Mouse (Mus musculus) intestine, embryonic 16.5 days (tissue): ENCODE results near the gene Itpr1. TPM values are rescaled to one million over a fixed set of nuclear protein-coding genes. Genes with fewer than 3 reads are reported as not detected.

Experiments used
- ATAC-seq: fragments of 200-750 bp; cut with Nextera tagmentation; 2 replicates; pipeline ENCODE4 v1.8.0; 2017; ENCODE audit warnings: moderate TSS enrichment, moderate library complexity
- H3K27ac ChIP-seq: fragments of 300-500 bp; sonication (generic); 2 replicates; pipeline ENCODE4 v1.5.1; 2014; ENCODE audit warnings: mild to moderate bottlenecking, low read length
- H3K27me3 ChIP-seq: fragments of 300-500 bp; sonication (generic); replicated peaks from 2 replicates; pipeline ENCODE4 v1.6.1; 2014; ENCODE audit warnings: low read length, control low read depth, mixed read lengths; ENCODE audit not compliant: control insufficient read depth, insufficient read depth
- H3K36me3 ChIP-seq: fragments of 300-500 bp; sonication (generic); 2 replicates; pipeline ENCODE4 v1.6.1; 2014; ENCODE audit warnings: low read length, control low read depth; ENCODE audit not compliant: control insufficient read depth, insufficient read depth
- H3K4me1 ChIP-seq: fragments of 300-500 bp; sonication (generic); 2 replicates; pipeline ENCODE4 v1.6.1; 2014; ENCODE audit warnings: low read length, control low read depth, mixed read lengths; ENCODE audit not compliant: control insufficient read depth, insufficient read depth
- H3K4me2 ChIP-seq: fragments of 300-500 bp; sonication (generic); 2 replicates; pipeline ENCODE4 v1.6.1; 2014; ENCODE audit warnings: low read depth, low read length, control low read depth
- H3K4me3 ChIP-seq: fragments of 300-500 bp; sonication (generic); 2 replicates; pipeline ENCODE4 v1.5.1; 2014; ENCODE audit warnings: mild to moderate bottlenecking, low read length
- H3K9ac ChIP-seq: fragments of 300-500 bp; sonication (generic); 2 replicates; pipeline ENCODE4 v1.6.1; 2014; ENCODE audit warnings: low read depth, low read length
- H3K9me3 ChIP-seq: fragments of 300-500 bp; sonication (generic); 2 replicates; pipeline ENCODE4 v1.6.1; 2016; ENCODE audit warnings: low read length, control low read depth; ENCODE audit not compliant: control insufficient read depth
- WGBS: fragments of 180-500 bp; shearing (Covaris S2); extraction: QIAGEN DNeasy Blood & Tissue Kit; methylation state at CpG from one replicate; pipeline ENCODE4 v1.1.7; 2014; 5-methylcytosine and 5-hydroxymethylcytosine counted together
- polyA plus RNA-seq: library from polyadenylated mRNA; unstranded; fragments of >200 nt; fragmentation: Nextera tagmentation; extraction: Ambion mirVana; gene quantifications from 2 replicates; pipeline ENCODE4 v1.2.1, GENCODE M21; 2015

Gene Itpr1
- polyA plus RNA-seq, 1 experiment from 2014 or later: 5.9 TPM

GRCm38 (mm10) chr6:108401412-108401955 lies 188.6 kb downstream of the Itpr1 start:
- H3K4me1 ChIP-seq: no peaks in the 10 kb centered on the region
- no peak overlapping the region for H3K4me3 ChIP-seq
- H3K27me3 ChIP-seq: no peaks in the 10 kb centered on the region
- WGBS: 90% methylated on average over 10 of the region's 10 CpGs
- H3K36me3 ChIP-seq: peaks cover 5% of the 10 kb centered on the region
- H3K9me3 ChIP-seq: no peaks in the 10 kb centered on the region
- H3K9ac ChIP-seq: no peak overlapping the region
- no peak overlapping the region for H3K27ac ChIP-seq
- H3K4me2 ChIP-seq: no peak overlapping the region
- ATAC-seq: no peak

- no peak overlapping the region for H3K4me2 ChIP-seq
- H3K27me3 ChIP-seq: no peaks in the 10 kb centered on the region
- no peaks in the 10 kb centered on the region for H3K4me1 ChIP-seq
- H3K9me3 ChIP-seq: no peaks in the 10 kb centered on the region
- no peak for ATAC-seq
- H3K4me3 ChIP-seq: no peak overlapping the region
- H3K27ac ChIP-seq: no peak overlapping the region
- H3K9ac ChIP-seq: no peak overlapping the region
- WGBS: 89% methylated on average over 8 of the region's 8 CpGs
- H3K36me3 ChIP-seq: peaks cover 5% of the 10 kb centered on the region; the same call in 1 of the 2 replicates
These were observed 191.8 kb downstream of the Itpr1 start for GRCm38 (mm10) chr6:108404736-108405135.

- H3K27ac ChIP-seq: no peak overlapping the region
- H3K9me3 ChIP-seq: no peaks in the 10 kb centered on the region
- no peak overlapping the region for H3K9ac ChIP-seq
- H3K4me3 ChIP-seq: no peak overlapping the region
- no peaks in the 10 kb centered on the region for H3K27me3 ChIP-seq
- no peaks in the 10 kb centered on the region for H3K36me3 ChIP-seq
- ATAC-seq: peak; percentile 66
- 97% methylated on average over 3 of the region's 3 CpGs for WGBS
- H3K4me2 ChIP-seq: no peak overlapping the region
- no peaks in the 10 kb centered on the region for H3K4me1 ChIP-seq
These were observed 195.2 kb downstream of the Itpr1 start for GRCm38 (mm10) chr6:108408053-108408452.

GRCm38 (mm10) chr6:108408726-108409125 lies 195.8 kb downstream of the Itpr1 start:
- H3K36me3 ChIP-seq: no peaks in the 10 kb centered on the region
- H3K27ac ChIP-seq: no peak overlapping the region
- H3K4me3 ChIP-seq: no peak overlapping the region
- ATAC-seq: no peak
- no peaks in the 10 kb centered on the region for H3K27me3 ChIP-seq
- no peak overlapping the region for H3K9ac ChIP-seq
- H3K9me3 ChIP-seq: no peaks in the 10 kb centered on the region
- H3K4me2 ChIP-seq: no peak overlapping the region
- 94% methylated on average over 5 of the region's 5 CpGs for WGBS
- H3K4me1 ChIP-seq: no peaks in the 10 kb centered on the region

GRCm38 (mm10) chr6:108410771-108411170 lies 197.9 kb downstream of the Itpr1 start:
- peak; percentile 63 for ATAC-seq
- WGBS: 55% methylated on average over 16 of the region's 16 CpGs

GRCm38 (mm10) chr6:108411201-108411600 lies 198.3 kb downstream of the Itpr1 start:
- Histone ChIP-seq H3K4me2 (no peak overlapping the region), H3K9me3 (no peaks in the 10 kb centered on the region), H3K27ac (no peak overlapping the region), H3K36me3 (no peaks in the 10 kb centered on the region), H3K4me3 (no peak overlapping the region), H3K4me1 (no peaks in the 10 kb centered on the region), H3K27me3 (no peaks in the 10 kb centered on the region), H3K9ac (no peak overlapping the region)
- no peak; the same call in 1 of the 2 replicates for ATAC-seq
- 49% methylated on average over 4 of the region's 4 CpGs for WGBS

More at GRCm38 (mm10) chr6:108410771-108411170, 197.9 kb downstream of the Itpr1 start:
- Histone ChIP-seq H3K4me2 (no peak overlapping the region), H3K27me3 (no peaks in the 10 kb centered on the region), H3K27ac (no peak overlapping the region), H3K9me3 (no peaks in the 10 kb centered on the region), H3K36me3 (no peaks in the 10 kb centered on the region), H3K9ac (no peak overlapping the region), H3K4me1 (no peaks in the 10 kb centered on the region), H3K4me3 (no peak overlapping the region)

- 85% methylated on average over 8 of the region's 8 CpGs for WGBS
- Histone ChIP-seq H3K9me3 (no peaks in the 10 kb centered on the region), H3K4me1 (no peaks in the 10 kb centered on the region), H3K9ac (no peak overlapping the region), H3K4me2 (no peak overlapping the region), H3K27ac (no peak overlapping the region), H3K4me3 (no peak overlapping the region), H3K27me3 (no peaks in the 10 kb centered on the region), H3K36me3 (no peaks in the 10 kb centered on the region)
- ATAC-seq: no peak
These were observed 200.1 kb downstream of the Itpr1 start for GRCm38 (mm10) chr6:108413006-108413405.

- ATAC-seq: no peak
- WGBS: 93% methylated on average over 9 of the region's 9 CpGs
These were observed 200.7 kb downstream of the Itpr1 start for GRCm38 (mm10) chr6:108413593-108413992.

GRCm38 (mm10) chr6:108415847-108416246 lies 203.0 kb downstream of the Itpr1 start:
- no peak for ATAC-seq
- no peak overlapping the region for H3K4me3 ChIP-seq
- no peak overlapping the region for H3K27ac ChIP-seq
- H3K4me1 ChIP-seq: no peaks in the 10 kb centered on the region
- WGBS: 82% methylated on average over 4 of the region's 4 CpGs
- H3K27me3 ChIP-seq: no peaks in the 10 kb centered on the region
- H3K4me2 ChIP-seq: no peak overlapping the region
- H3K36me3 ChIP-seq: no peaks in the 10 kb centered on the region
- no peaks in the 10 kb centered on the region for H3K9me3 ChIP-seq
- H3K9ac ChIP-seq: no peak overlapping the region

More at GRCm38 (mm10) chr6:108413593-108413992, 200.7 kb downstream of the Itpr1 start:
- H3K27ac ChIP-seq: no peak overlapping the region
- no peaks in the 10 kb centered on the region for H3K4me1 ChIP-seq
- H3K27me3 ChIP-seq: no peaks in the 10 kb centered on the region
- no peak overlapping the region for H3K9ac ChIP-seq
- H3K4me3 ChIP-seq: no peak overlapping the region
- H3K4me2 ChIP-seq: no peak overlapping the region
- H3K36me3 ChIP-seq: no peaks in the 10 kb centered on the region
- no peaks in the 10 kb centered on the region for H3K9me3 ChIP-seq

- peak; percentile 85 for ATAC-seq
- Histone ChIP-seq H3K36me3 (no peaks in the 10 kb centered on the region), H3K9ac (no peak overlapping the region), H3K4me3 (no peak overlapping the region), H3K4me2 (no peak overlapping the region), H3K27me3 (no peaks in the 10 kb centered on the region), H3K27ac (no peak overlapping the region), H3K9me3 (no peaks in the 10 kb centered on the region), H3K4me1 (no peaks in the 10 kb centered on the region)
- 33% methylated on average over 8 of the region's 8 CpGs for WGBS
These were observed 204.6 kb downstream of the Itpr1 start for GRCm38 (mm10) chr6:108417508-108417907.
